Mouse (Mus musculus): ENCODE results near the gene Kcnj10. TPM values are rescaled to one million over a fixed set of nuclear protein-coding genes. Genes with fewer than 3 reads are reported as not detected.

Gene Kcnj10
- total RNA-seq, 2 experiments from 2014 or later, result 1.8 to 4.5 TPM

GRCm38 (mm10) chr1:172329616-172330015 is 11.4 kb upstream of the Kcnj10 start:
- no peak for DNase-seq (ENCODE audit: low spot score in 2 of 2)

- no peak for DNase-seq (ENCODE audit: low spot score in 2 of 2)
Observed at GRCm38 (mm10) chr1:172331422-172331947, 9.5 kb upstream of the Kcnj10 start.

- no peak for DNase-seq (ENCODE audit: low spot score in 2 of 2)
Observed at GRCm38 (mm10) chr1:172332925-172333324, 8.1 kb upstream of the Kcnj10 start.

- DNase-seq (ENCODE audit: low spot score in 2 of 2), result no peak
Observed at GRCm38 (mm10) chr1:172333512-172333911, 7.5 kb upstream of the Kcnj10 start.

- DNase-seq (ENCODE audit: low spot score in 2 of 2), result no peak
Observed at GRCm38 (mm10) chr1:172335804-172336203, 5.2 kb upstream of the Kcnj10 start.

GRCm38 (mm10) chr1:172337411-172338185 is 3.4 kb upstream of the Kcnj10 start:
- no peak for DNase-seq (ENCODE audit: low spot score in 2 of 2)

- no peak for DNase-seq (ENCODE audit: low spot score in 2 of 2)
Observed at GRCm38 (mm10) chr1:172341386-172341785, 376 bp downstream of the Kcnj10 start.

- DNase-seq (ENCODE audit: low spot score in 2 of 2), result no peak
Observed at GRCm38 (mm10) chr1:172342729-172343128, 1.7 kb downstream of the Kcnj10 start.

GRCm38 (mm10) chr1:172343914-172344313 is 2.9 kb downstream of the Kcnj10 start:
- DNase-seq (ENCODE audit: low spot score in 2 of 2), result no peak

GRCm38 (mm10) chr1:172344820-172345219 is 3.8 kb downstream of the Kcnj10 start:
- no peak for DNase-seq (ENCODE audit: low spot score in 2 of 2)

GRCm38 (mm10) chr1:172346707-172347106 is 5.7 kb downstream of the Kcnj10 start:
- no peak for DNase-seq (ENCODE audit: low spot score in 2 of 2)

- DNase-seq (ENCODE audit: low spot score in 2 of 2), result no peak
Observed at GRCm38 (mm10) chr1:172347382-172347781, 6.4 kb downstream of the Kcnj10 start.

GRCm38 (mm10) chr1:172349504-172349903 is 8.5 kb downstream of the Kcnj10 start:
- DNase-seq (ENCODE audit: low spot score in 2 of 2), result no peak

- DNase-seq (ENCODE audit: low spot score in 2 of 2), result no peak
Observed at GRCm38 (mm10) chr1:172349916-172350812, 9.2 kb downstream of the Kcnj10 start.

- DNase-seq (ENCODE audit: low spot score in 2 of 2), result no peak
Observed at GRCm38 (mm10) chr1:172352001-172352400, 11.0 kb downstream of the Kcnj10 start.

- no peak for DNase-seq (ENCODE audit: low spot score in 2 of 2)
Observed at GRCm38 (mm10) chr1:172352453-172352852, 11.4 kb downstream of the Kcnj10 start.

- DNase-seq (ENCODE audit: low spot score in 2 of 2), result no peak
Observed at GRCm38 (mm10) chr1:172355336-172355735, 14.3 kb downstream of the Kcnj10 start.

- no peak for DNase-seq (ENCODE audit: low spot score in 2 of 2)
Observed at GRCm38 (mm10) chr1:172357550-172357949, 16.5 kb downstream of the Kcnj10 start.

GRCm38 (mm10) chr1:172358341-172358740 is 17.3 kb downstream of the Kcnj10 start:
- DNase-seq (ENCODE audit: low spot score in 2 of 2), result no peak

- peak in 1 of 2 experiments; percentile 25 for DNase-seq (ENCODE audit: low spot score in 2 of 2)
Observed at GRCm38 (mm10) chr1:172364684-172365083, 23.7 kb downstream of the Kcnj10 start.

- DNase-seq (ENCODE audit: low spot score in 2 of 2), result no peak
Observed at GRCm38 (mm10) chr1:172368768-172369418, 27.9 kb downstream of the Kcnj10 start.
